Mouse (Mus musculus) CD4-positive, CD25-positive, alpha-beta regulatory T cell, adult 4 months (primary cell): ENCODE measurements around the gene Kdm7a. TPM values are rescaled to one million over a fixed set of nuclear protein-coding genes. Genes with fewer than 3 reads are reported as not detected.

Source experiments
- ATAC-seq: one replicate; pipeline ENCODE4 v1.8.0; 2017
- polyA plus RNA-seq, 2 experiments: library from polyadenylated mRNA; unstranded; fragments of 100-300 nt; shearing (Covaris generic); gene quantifications; one replicate each; pipeline ENCODE4 v1.2.1; 2017

The Kdm7a gene
- 10 to 100 TPM; 10.2 to 13.6 TPM for polyA plus RNA-seq

GRCm38 (mm10) chr6:39206581-39207461 lies at the start of gene Kdm7a:
Kdm7a (minus strand) TSS chr6:39206789.
- peak; percentile 59 for ATAC-seq

DNA sequence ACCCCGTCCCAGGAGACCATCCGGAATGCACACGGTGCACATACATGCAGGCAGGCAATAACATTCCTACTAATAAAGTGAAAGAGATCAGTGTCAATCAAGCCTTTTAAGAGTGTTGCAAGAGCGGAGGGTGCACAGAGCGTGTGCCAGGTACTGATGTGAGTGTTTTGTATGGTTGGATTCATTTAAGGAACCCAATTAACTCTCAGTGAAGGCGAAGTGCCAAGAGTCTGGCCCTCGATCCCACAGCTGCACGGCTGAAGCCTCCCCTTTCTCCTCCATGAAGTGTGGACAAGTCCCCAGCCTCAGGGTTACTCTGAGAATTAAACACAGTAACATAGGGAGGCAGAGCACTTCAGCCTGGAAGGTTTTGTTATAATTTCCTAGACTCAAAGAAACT lies 48.7 kb upstream of the Kdm7a start:
- ATAC-seq = no peak

- ATAC-seq = no peak
Measured at GRCm38 (mm10) chr6:39250055-39250454, 43.5 kb upstream of the Kdm7a start.

GRCm38 (mm10) chr6:39249176-39249770 lies 42.7 kb upstream of the Kdm7a start:
- ATAC-seq = no peak

- ATAC-seq = no peak
Measured at GRCm38 (mm10) chr6:39244066-39244465, 37.5 kb upstream of the Kdm7a start.

- ATAC-seq = no peak
Measured at GRCm38 (mm10) chr6:39243511-39243961, 36.9 kb upstream of the Kdm7a start.

GRCm38 (mm10) chr6:39242718-39243471 lies 36.3 kb upstream of the Kdm7a start:
- no peak for ATAC-seq

DNA sequence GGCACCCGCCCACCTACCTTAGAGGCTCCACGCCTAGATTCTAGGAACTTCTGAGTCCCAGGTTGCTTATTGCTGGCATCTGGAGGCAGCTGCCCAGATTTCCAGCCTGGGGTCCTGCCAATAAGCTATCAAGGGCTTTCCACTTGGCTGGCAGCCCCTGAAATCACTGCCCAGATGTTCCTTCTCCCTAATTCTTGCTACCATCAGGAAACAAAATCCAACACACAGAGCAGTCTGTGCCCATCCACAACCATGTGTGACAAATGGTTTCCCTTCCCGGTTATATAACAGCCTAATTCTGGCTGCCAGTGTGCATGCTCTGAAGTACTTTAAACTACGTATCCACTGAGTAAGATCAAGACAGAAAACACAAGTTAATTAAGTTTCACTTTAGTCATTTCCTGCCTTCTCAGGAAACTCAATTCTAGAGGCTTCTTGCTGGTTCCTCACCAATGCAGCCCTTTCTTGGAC lies 34.9 kb upstream of the Kdm7a start:
- peak; percentile 93 for ATAC-seq

DNA sequence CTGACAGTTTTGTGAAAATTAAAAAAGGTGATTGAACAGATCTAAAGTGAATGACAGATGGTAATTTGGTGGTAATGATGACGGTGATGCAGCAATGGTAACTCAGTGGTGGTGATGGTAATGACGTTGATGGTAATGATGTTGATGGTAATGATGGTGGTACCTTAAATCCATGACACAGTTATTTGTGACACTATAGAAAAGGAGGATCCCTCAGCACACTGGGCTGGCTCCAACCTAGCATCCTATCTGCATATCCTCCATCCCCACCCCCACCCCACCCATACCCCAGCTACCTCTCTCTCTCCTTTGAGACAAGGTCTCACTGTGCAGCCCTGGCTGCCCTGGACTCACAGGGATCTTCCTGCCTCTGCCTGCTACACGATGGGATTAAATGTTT lies 34.4 kb upstream of the Kdm7a start:
- ATAC-seq = peak; percentile 36

GRCm38 (mm10) chr6:39237887-39238286 lies 31.3 kb upstream of the Kdm7a start:
- no peak for ATAC-seq

GRCm38 (mm10) chr6:39232617-39233016 lies 26.0 kb upstream of the Kdm7a start:
- ATAC-seq = no peak

DNA sequence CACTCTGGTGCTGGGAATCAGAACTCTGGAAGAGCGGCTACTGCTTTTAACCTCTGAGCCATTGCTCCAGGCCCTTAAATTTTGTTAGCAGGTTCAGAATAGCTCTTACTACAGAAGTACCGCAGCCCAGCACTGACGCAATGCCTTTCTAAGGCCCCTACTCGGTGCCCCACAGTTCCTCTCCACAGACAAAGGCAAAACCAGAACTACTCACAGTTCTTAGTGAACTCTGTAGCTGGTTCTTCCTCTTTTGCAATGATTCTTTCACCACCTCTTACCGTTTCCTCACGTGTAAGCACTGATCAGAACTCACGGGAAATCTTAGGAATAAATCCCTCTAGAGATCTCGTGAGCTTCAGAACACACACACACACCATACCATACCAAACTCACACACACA lies 24.1 kb upstream of the Kdm7a start:
- no peak for ATAC-seq

DNA sequence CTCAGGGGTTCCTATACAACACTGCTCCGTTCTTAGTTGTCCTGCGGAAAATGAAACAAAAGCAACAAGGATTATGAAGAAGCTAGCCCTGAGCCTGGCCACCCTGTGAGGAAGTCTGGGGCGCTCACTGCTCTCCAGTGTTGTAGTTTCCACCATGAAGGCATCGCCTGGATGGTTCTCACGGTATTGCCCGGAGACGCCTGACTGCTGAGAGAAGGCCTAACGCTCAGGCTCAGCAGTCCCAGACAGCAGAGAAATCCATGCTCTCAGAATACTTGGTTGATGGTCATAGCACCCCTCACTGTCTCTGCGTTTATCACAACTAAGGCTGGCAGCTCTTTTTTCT lies 20.0 kb upstream of the Kdm7a start:
- no peak for ATAC-seq

DNA sequence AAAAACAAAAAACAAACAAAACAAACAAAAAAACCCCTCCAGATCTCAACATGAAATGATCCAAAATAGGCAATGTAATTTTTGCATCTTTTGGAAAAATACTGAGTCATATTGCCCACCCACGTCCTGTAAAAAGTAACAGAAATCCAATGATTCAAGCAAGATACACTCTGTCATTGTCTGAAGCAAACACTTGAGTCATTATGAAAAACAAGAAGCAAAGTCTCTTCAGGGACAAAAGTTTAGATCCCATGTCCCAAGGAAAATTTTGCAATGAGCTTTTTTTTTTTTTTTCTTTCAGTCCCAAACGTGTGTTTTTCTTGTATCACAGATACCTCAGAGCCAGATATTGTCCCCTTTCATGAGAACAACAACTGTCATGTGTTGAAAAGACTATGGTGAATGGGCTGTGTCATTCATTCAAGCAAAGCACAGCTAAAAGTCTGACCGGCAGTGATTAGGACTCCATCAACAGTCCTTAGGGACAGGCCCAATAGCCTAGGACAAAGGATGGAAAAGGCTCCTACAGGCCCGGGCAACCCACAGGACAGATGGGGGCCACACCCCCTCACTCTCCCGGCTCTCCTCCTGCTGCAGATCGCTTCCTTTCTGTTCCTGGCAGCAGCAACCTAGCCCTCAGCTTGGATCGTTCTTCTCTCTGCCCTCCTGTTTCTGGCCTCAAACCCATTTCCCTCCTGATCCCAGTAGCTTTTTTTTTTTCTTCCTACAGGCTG lies 19.5 kb upstream of the Kdm7a start:
- ATAC-seq = no peak

- no peak for ATAC-seq
Measured at GRCm38 (mm10) chr6:39223328-39223885, 16.8 kb upstream of the Kdm7a start.

DNA sequence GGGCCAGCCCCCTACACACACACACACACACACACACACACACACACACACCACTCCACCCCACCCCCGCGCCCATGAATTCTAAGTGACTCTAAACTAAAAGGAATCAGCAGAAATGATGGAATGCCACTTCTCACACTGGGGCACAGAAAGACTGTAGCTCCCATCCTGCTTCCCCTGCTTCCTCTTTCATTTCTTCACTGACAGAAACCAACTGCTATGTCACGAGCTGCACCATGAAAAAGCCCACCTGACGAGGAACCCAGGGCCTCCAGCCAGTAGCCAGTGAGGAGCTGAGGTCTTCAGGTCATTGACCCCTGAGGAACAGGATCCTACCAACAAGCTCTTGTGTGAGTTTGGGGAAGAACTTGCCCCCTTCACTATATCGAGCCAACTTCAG lies 15.9 kb upstream of the Kdm7a start:
- no peak for ATAC-seq

DNA sequence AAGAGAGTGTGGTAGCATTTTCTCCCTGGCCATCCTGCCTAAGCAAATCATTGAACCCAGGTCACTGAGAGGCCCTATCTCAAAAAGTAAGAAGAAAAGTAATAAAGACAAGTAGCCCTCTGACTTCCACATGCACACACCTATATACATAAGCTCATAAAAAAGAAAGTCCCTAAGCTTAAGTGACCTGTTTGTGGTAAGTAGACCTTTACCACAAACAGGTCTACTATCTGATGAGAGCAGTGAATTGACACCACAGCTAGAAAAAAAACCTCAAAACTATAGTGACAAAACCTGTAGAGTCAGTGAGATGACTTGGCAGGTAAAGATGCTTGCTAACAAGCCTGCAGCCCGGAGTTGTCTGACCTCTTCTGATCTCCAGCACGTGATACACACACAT lies 11.4 kb upstream of the Kdm7a start:
- peak; percentile 54 for ATAC-seq

DNA sequence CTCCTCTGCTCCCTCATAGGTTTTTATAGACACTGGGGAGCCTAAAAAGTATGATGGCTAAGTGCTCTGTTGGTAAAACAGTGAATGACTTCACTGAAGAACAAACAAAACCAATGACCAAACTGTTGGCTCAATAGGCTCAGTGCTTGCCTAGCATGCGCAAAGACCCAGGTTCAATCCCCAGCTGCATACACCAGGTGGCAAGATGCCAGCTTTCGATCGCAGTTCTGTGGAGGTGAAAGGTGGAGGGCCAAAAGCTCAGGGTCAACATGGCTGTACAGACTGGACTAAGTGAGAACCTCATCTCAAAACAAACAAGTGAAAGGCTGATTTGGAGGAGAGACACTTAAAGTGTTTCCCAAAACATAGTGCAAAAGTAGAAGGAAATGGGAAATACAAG lies 10.5 kb upstream of the Kdm7a start:
- ATAC-seq = no peak

DNA sequence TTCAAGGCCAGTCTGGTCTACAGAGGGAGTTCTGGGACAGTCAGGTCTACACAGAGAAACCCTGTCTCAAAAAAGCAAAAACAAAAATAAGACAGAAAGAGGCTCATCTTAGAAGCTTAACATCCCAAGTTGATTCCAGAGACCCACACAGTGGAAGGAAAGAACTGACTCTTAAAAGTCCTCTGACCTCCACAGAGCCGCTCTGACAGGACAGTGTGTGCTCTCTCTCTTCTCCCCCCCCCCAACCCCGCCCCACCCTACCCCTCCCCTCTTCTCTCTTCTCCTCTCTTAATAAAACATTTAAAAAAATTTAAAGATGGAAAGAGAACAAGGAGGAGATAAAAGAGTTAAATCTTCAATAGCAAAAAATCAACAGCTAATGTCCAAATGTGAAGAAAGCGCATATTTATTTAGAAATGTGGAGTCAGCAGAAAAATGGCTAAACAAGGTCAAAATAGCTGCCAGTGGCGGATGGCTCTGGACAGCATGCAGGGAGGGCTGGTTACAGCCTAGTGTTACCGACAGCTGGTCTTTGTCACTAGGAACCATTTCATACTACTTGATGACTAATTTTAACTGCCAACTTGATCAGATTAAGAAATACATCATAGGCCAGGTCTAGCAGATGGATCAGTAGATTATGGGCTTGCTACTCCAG lies 8.5 kb upstream of the Kdm7a start:
- no peak for ATAC-seq

- no peak for ATAC-seq
Measured at GRCm38 (mm10) chr6:39209677-39210076, 3.1 kb upstream of the Kdm7a start.

GRCm38 (mm10) chr6:39208181-39208580 lies 1.6 kb upstream of the Kdm7a start:
- ATAC-seq = no peak
